Mouse (Mus musculus) macrophage (primary cell): ENCODE data around the gene Mrc1. TPM values are rescaled to one million over a fixed set of nuclear protein-coding genes. Genes with fewer than 3 reads are reported as not detected.

Experiments
- H3K27ac ChIP-seq: fragments of 350-480 bp; formaldehyde crosslinking; 2 replicates; pipeline ENCODE4 v1.9.0; 2021
- H3K36me3 ChIP-seq: fragments of 350-480 bp; formaldehyde crosslinking; 2 replicates; pipeline ENCODE4 v1.9.0; 2021; ENCODE audit errors: inconsistent target
- H3K4me3 ChIP-seq: fragments of 350-480 bp; formaldehyde crosslinking; 2 replicates; pipeline ENCODE4 v1.9.0; 2021; ENCODE audit errors: inconsistent target
- H3K79me2 ChIP-seq: fragments of 350-480 bp; formaldehyde crosslinking; 2 replicates; pipeline ENCODE4 v1.9.0; 2021; ENCODE audit errors: inconsistent target
- WGBS: methylation state at CpG from one replicate; pipeline ENCODE4 v1.1.7; 2026; ENCODE audit warnings: inconsistent platforms; ENCODE audit not compliant: missing documents; 5-methylcytosine and 5-hydroxymethylcytosine counted together
- polyA plus RNA-seq: library from polyadenylated mRNA; stranded (reverse); fragments of 250-400 nt; gene quantifications from 3 replicates; pipeline ENCODE4 v1.2.4, GENCODE M21; 2018; ENCODE audit warnings: inconsistent platforms

Mrc1 gene
- polyA plus RNA-seq, 1 experiment from 2014 or later, result 500 TPM

DNA sequence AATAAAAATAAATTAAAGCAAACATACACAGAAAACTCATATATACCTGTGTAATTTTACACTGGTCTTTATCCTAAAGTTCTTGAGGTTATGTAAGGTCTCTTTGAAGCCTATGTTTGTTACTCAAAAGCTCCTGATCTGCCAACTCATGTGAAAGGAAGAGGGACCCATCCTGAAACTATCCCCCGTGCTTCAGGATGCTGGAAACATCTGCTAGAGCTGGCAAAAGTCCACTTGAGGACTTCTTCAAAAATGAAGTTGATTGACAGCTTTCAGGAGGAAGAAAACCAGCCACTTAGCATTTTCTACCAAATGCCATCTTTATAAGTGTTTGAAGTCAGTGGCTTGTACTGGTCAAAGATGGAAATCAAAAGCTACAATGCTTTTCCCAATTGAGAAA, 40.0 kb downstream of the Mrc1 start:
- peaks cover 12% of the 10 kb centered on the region for H3K36me3 ChIP-seq
- H3K4me3 ChIP-seq, result no peak overlapping the region
- 6% methylated on average over 1 of the region's 1 CpGs for WGBS
- peaks cover 9% of the 10 kb centered on the region; the same call in 1 of the 2 replicates for H3K79me2 ChIP-seq
- H3K27ac ChIP-seq, result peak overlapping the region; percentile 29

GRCm38 (mm10) chr2:14272088-14272487, 42.9 kb downstream of the Mrc1 start:
- 0% methylated on average over 1 of the region's 1 CpGs for WGBS
- H3K4me3 ChIP-seq, result no peak overlapping the region
- peaks cover 16% of the 10 kb centered on the region for H3K36me3 ChIP-seq
- H3K79me2 ChIP-seq, result no peaks in the 10 kb centered on the region
- peak overlapping the region; percentile 48 for H3K27ac ChIP-seq

- no peaks in the 10 kb centered on the region for H3K79me2 ChIP-seq
- no peak overlapping the region for H3K4me3 ChIP-seq
- no peak overlapping the region for H3K27ac ChIP-seq
- 94% methylated on average over 5 of the region's 5 CpGs for WGBS
- peaks cover 43% of the 10 kb centered on the region for H3K36me3 ChIP-seq
These were observed 46.6 kb downstream of the Mrc1 start for GRCm38 (mm10) chr2:14275796-14276195.

DNA sequence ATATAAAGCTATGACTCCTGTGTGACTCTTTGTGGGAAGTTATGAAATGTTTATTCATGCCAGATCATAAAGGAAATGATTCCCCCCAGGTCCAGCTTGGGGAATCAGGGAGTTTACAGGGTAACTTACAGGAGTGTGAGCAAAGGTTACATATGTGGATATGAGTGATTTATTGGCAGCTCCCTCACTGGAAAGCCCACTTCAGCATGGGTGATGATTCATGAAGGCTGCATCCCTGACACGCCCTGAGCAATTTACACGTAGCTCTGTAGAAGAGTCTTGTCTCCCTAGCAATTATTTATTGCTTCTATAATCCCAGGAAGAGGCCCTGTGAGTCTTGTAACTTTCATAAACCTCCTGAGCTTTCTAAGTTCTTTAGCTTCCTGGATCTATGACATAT, 50.1 kb downstream of the Mrc1 start:
- H3K79me2 ChIP-seq, result no peaks in the 10 kb centered on the region
- WGBS, result 81% methylated on average over 2 of the region's 2 CpGs
- H3K4me3 ChIP-seq, result no peak overlapping the region
- peaks cover 54% of the 10 kb centered on the region for H3K36me3 ChIP-seq
- no peak overlapping the region for H3K27ac ChIP-seq

- WGBS, result 98% methylated on average over 6 of the region's 6 CpGs
- Histone ChIP-seq H3K4me3 (no peak overlapping the region), H3K27ac (no peak overlapping the region), H3K79me2 (no peaks in the 10 kb centered on the region), H3K36me3 (peaks cover 50% of the 10 kb centered on the region)
These were observed 50.6 kb downstream of the Mrc1 start for GRCm38 (mm10) chr2:14279795-14280194.

- Histone ChIP-seq H3K79me2 (no peaks in the 10 kb centered on the region), H3K27ac (no peak overlapping the region), H3K4me3 (no peak overlapping the region), H3K36me3 (peaks cover 49% of the 10 kb centered on the region)
- WGBS, result 7% methylated on average over 4 of the region's 5 CpGs
These were observed 66.1 kb downstream of the Mrc1 start for GRCm38 (mm10) chr2:14295334-14295733.

DNA sequence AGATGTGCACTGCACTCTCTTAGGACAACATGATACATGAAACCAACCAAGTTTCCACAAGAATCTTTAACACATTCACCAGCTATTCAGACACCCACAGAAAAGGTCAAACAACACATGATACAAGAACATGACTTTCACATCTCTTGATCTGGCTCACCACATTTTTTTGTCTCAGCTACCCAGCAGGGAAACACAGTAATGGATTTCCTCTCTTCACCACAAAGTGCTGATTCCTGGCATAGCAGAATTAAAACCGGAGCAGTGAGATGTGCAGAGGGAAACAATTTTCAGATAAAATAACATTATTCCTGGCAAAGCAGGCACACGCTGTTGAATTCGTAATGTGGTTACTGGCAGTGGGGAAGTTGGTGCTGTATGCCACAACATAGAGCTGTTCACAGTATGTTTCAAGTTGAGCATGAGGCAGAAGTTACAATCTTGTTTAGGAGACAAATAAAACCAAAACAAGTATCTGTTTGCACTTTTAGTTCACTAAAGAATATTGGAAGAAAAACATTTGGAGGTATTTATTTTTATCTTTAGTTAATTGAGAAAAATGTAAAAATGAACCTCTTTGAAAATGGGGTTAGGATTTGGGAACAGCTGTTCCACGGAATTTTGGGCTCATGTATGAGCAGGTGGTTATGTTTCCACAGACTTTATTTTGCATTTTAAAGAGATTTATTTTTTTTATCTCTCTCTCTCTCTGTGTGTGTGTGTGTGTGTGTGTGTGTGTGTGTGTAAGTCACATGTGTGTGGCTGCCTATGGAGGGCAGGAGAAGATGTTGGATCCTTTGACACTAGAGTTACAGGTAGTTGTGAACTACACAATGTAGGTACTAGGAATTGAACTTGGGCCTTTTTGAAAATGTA, 83.6 kb downstream of the Mrc1 start:
- H3K4me3 ChIP-seq, result no peak overlapping the region
- H3K27ac ChIP-seq, result no peak overlapping the region
- H3K79me2 ChIP-seq, result no peaks in the 10 kb centered on the region
- H3K36me3 ChIP-seq, result peaks cover 87% of the 10 kb centered on the region
- WGBS, result 45% methylated on average over 4 of the region's 4 CpGs

- H3K27ac ChIP-seq, result no peak overlapping the region
- peaks cover 89% of the 10 kb centered on the region for H3K36me3 ChIP-seq
- no peak overlapping the region for H3K4me3 ChIP-seq
- 90% methylated on average over 3 of the region's 3 CpGs for WGBS
- H3K79me2 ChIP-seq, result no peaks in the 10 kb centered on the region
These were observed 85.9 kb downstream of the Mrc1 start for GRCm38 (mm10) chr2:14315113-14315512.

GRCm38 (mm10) chr2:14341652-14342308, 112.6 kb downstream of the Mrc1 start:
- H3K36me3 ChIP-seq, result no peaks in the 10 kb centered on the region
- WGBS, result 75% methylated on average over 14 of the region's 14 CpGs
- H3K27ac ChIP-seq, result no peak overlapping the region
- H3K79me2 ChIP-seq, result no peaks in the 10 kb centered on the region
- no peak overlapping the region for H3K4me3 ChIP-seq

GRCm38 (mm10) chr2:14342309-14342839, 113.2 kb downstream of the Mrc1 start:
- Histone ChIP-seq H3K79me2 (no peaks in the 10 kb centered on the region), H3K27ac (no peak overlapping the region), H3K36me3 (no peaks in the 10 kb centered on the region), H3K4me3 (no peak overlapping the region)
- 95% methylated on average over 7 of the region's 8 CpGs for WGBS

Other genes with a start within 250 kb of the Mrc1 start
- 2.9 to 14.4 TPM (median 5.1 TPM) in 3 replicates for gene Hacd1, start 173.3 kb upstream of the Mrc1 start, polyA plus RNA-seq
- gene Stam, start 155.3 kb upstream of the Mrc1 start, polyA plus RNA-seq, result 13.5 to 22.9 TPM (median 17.2 TPM) in 3 replicates
- gene Tmem236, start 54.9 kb upstream of the Mrc1 start, polyA plus RNA-seq, result not detected in 3 replicates
- gene Slc39a12, start 158.9 kb downstream of the Mrc1 start, polyA plus RNA-seq, result 1.7 to 4.4 TPM (median 3.2 TPM) in 3 replicates